Mouse (Mus musculus): ENCODE results near the gene Rph3al.

GRCm38 (mm10) chr11:75907406-75907805 lies 30.8 kb downstream of the Rph3al start:
- no peak for TF ChIP-seq CTCF (IDR thresholded peaks at IDR 0.05; ENCODE audit: insufficient read depth, low read depth, low read length)
- no peak for TF ChIP-seq POLR2A (IDR thresholded peaks at IDR 0.05; ENCODE audit: insufficient read depth, low read depth, low read length)
